Mouse (Mus musculus) ES-E14 (cell line): Measurements from ENCODE around the gene Ddx11. TPM values are rescaled to one million over a fixed set of nuclear protein-coding genes. Genes with fewer than 3 reads are reported as not detected.

Source experiments
- DNase-seq: peaks from one replicate; pipeline ENCODE4 v3.0.0-alpha.2; 2013; ENCODE audit warnings: low read depth, low spot score
- H3K27ac ChIP-seq: 2 replicates; pipeline ENCODE4 v1.5.1; 2012; ENCODE audit warnings: low read depth, mild to moderate bottlenecking, low read length, moderate library complexity, mixed read lengths; ENCODE audit not compliant: poor library complexity, insufficient read depth, severe bottlenecking
- H3K36me3 ChIP-seq: 2 replicates; pipeline ENCODE4 v1.6.1; 2012; ENCODE audit warnings: mild to moderate bottlenecking, low read length, moderate library complexity, mixed read lengths; ENCODE audit not compliant: control insufficient read depth, poor library complexity, insufficient read depth, severe bottlenecking
- H3K4me1 ChIP-seq, 2 experiments: fragments of 150-350 bp in 1 of 2; sonication (generic) in 1 of 2; 2 replicates each; pipeline ENCODE4 v1.6.1; 2012; ENCODE audit warnings: low read length in 2 of 2, mild to moderate bottlenecking in 1 of 2, mixed read lengths in 1 of 2; ENCODE audit not compliant: control insufficient read depth in 2 of 2, insufficient read depth in 2 of 2, poor library complexity in 1 of 2
- H3K4me3 ChIP-seq, 2 experiments: fragments of 150-350 bp in 1 of 2; sonication (generic) in 1 of 2; 2 replicates each; pipeline ENCODE4 v1.5.1; 2012; ENCODE audit warnings: low read length in 2 of 2, low read depth in 1 of 2, mild to moderate bottlenecking in 1 of 2, mixed read lengths in 1 of 2; ENCODE audit not compliant: insufficient read depth in 1 of 2, poor library complexity in 1 of 2, severe bottlenecking in 1 of 2
- H3K9ac ChIP-seq: 2 replicates; pipeline ENCODE4 v1.6.1; 2012; ENCODE audit warnings: low read depth, mild to moderate bottlenecking, low read length, mixed read lengths; ENCODE audit not compliant: poor library complexity, insufficient read depth, severe bottlenecking
- H3K9me3 ChIP-seq: fragments of 150-350 bp; sonication (generic); 2 replicates; pipeline ENCODE4 v1.6.1; 2012; ENCODE audit warnings: low read depth, mild to moderate bottlenecking, low read length; ENCODE audit not compliant: control insufficient read depth, insufficient read depth
- CHD2 ChIP-seq: IDR thresholded peaks from 2 replicates; pipeline ENCODE4 v1.6.1; 2014; ENCODE audit warnings: mild to moderate bottlenecking, low read depth, low read length, inconsistent platforms
- HCFC1 ChIP-seq: IDR thresholded peaks from 2 replicates; pipeline ENCODE4 v1.6.1; 2012; ENCODE audit warnings: low read length, inconsistent platforms, borderline replicate concordance; ENCODE audit not compliant: insufficient read depth
- MAFK ChIP-seq: IDR thresholded peaks from 2 replicates; pipeline ENCODE4 v1.6.1; 2014; ENCODE audit warnings: mild to moderate bottlenecking, low read depth, low read length, inconsistent platforms; ENCODE audit not compliant: insufficient read depth
- ZC3H11A ChIP-seq: IDR thresholded peaks from 2 replicates; pipeline ENCODE4 v1.6.1; 2012; ENCODE audit warnings: low read depth, mild to moderate bottlenecking, inconsistent platforms, low read length, borderline replicate concordance
- ZNF384 ChIP-seq: IDR thresholded peaks from 2 replicates; pipeline ENCODE4 v1.6.1; 2012; ENCODE audit warnings: low read depth, low read length, inconsistent platforms
- in situ Hi-C, 2 experiments: fragments of 600-800 bp; cut with MboI; formaldehyde crosslinking; loops; one replicate each; pipeline ENCODE4 v1.15.1; 2025; ENCODE audit warnings: low sequenced_read_pairs in 2 of 2, inconsistent platforms in 1 of 2; ENCODE audit not compliant: unreplicated experiment in 2 of 2
- total RNA-seq: library from RNA; depleted of rRNA; stranded (reverse); fragments of 300-350 nt; gene quantifications from 2 replicates; pipeline ENCODE4 v1.2.3, GENCODE M21; 2012

Gene Ddx11
- total RNA-seq, 1 experiment = 56.1 TPM

DNA sequence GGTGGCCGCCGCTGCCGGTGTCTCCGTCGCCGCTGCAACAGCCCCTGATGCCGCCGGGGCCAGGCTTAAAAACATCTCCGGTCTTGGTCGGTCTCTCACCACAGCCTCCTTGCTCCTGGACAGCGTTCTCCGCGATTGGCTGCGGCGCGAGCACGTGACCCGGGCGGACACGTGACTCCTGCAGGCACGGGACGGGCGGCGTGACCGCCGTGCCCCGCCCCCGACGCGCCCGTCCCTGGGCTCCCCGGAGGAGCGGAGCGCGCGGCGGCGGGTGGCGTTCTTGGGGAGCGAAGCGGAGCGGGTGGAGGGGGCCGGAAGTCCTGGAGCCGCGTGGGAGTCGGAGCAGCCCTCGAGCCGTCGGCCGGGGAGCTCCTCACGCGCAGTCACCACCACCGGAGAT lies 46.4 kb upstream of the Ddx11 start, which contains the start of gene Ankrd12:
TSS of gene Ankrd12 (minus strand) at position 156 of the 400 bp plus-strand sequence.
- Histone ChIP-seq H3K36me3 (no peaks in the 10 kb centered on the region; the same call in 1 of the 2 replicates), H3K9me3 (no peaks in the 10 kb centered on the region), H3K4me1 (peaks cover 0 to 4% of the 10 kb centered on the region in 2 experiments; a peak in 2 of 4 replicates), H3K9ac (peak within 1 kb of the TSS; percentile 90), H3K27ac (peak within 1 kb of the TSS; percentile 73), H3K4me3 (peak within 1 kb of the TSS; percentile 89 to 97)
- DNase-seq = peak; percentile 86
- TF ChIP-seq HCFC1 (0 out of 2 replicates have a peak, but pooled peaks have one; percentile 27), MAFK (no peak)
- in situ Hi-C loops = no loop called here

DNA sequence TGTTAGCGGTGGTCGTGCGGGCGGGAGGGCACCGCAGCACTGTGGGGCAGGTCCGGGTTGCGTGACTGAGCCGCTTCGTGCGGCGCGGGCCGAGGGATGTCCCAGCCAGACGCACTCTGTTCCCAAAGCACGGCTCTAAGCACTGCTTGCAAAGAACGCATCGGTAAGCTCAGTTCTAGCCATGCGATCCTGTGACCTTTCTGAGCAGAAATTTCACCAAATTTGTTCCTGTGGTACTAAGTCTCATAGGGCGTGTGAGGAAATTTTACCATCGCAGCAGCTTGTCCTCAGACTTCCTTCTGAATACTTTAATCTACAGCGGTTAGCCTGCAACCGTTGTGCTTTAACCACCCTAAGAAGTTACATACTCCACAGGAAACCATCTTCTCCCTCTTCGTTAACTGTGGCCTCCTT lies 45.9 kb upstream of the Ddx11 start:
- in situ Hi-C loops = no loop called here
- no peak for DNase-seq
- peaks cover 0 to 4% of the 10 kb centered on the region in 2 experiments; a peak in 2 of 4 replicates for H3K4me1 ChIP-seq
- no peaks in the 10 kb centered on the region; the same call in 1 of the 2 replicates for H3K36me3 ChIP-seq
- H3K9ac ChIP-seq = peak overlapping the region; percentile 90
- H3K4me3 ChIP-seq = peak overlapping the region; percentile 89 to 97
- TF ChIP-seq ZNF384 (no peak), CHD2 (no peak), ZC3H11A (no peak), MAFK (no peak), HCFC1 (no peak)
- H3K27ac ChIP-seq = peak overlapping the region; percentile 73
- no peaks in the 10 kb centered on the region for H3K9me3 ChIP-seq

DNA sequence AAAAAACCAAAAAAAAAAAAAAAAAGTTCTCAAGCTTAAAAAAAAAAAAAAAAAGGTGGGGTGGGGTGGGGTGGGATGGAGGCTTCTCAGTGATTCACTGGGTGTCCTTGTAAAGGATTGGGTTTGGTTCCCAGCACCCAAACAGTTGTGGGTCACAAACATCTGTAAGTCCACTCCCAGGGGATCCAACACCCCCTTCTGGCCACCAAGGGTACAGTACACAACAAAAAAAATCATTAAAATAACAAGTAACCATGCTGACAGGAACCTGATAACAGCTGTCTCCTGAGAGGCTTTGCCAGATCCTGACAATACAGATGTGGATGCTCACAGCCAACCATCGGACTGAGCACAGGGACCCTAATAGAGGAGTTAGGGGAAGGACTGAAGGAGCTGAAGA lies 38.8 kb upstream of the Ddx11 start:
- DNase-seq = no peak
- H3K36me3 ChIP-seq = no peaks in the 10 kb centered on the region; the same call in none of the 2 replicates
- in situ Hi-C loops = no loop called here

DNA sequence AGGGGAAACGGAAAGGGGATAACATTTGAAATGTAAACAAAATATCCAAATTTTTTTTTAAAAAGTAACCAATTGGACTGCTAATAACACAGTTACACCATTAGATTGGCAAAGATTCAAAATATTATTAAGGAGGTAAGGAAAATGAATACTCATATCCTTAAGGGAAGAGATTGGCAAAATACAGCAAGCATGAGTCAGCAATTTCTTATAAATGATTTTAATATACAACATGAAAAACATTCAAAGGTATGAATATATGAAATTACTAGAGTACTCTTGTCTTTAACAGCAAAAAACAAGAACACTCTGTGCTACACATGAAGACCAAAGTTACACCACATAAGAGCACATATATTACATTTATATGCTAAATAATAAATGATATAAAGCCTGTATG lies 38.3 kb upstream of the Ddx11 start:
- H3K4me3 ChIP-seq = no peak overlapping the region
- H3K27ac ChIP-seq = no peak overlapping the region
- no peaks in the 10 kb centered on the region; the same call in none of the 2 replicates for H3K36me3 ChIP-seq
- no peak overlapping the region for H3K9ac ChIP-seq
- H3K9me3 ChIP-seq = no peaks in the 10 kb centered on the region
- no peak for DNase-seq
- no peak for TF ChIP-seq ZNF384
- TF ChIP-seq MAFK = peak; percentile 66
- in situ Hi-C loops = no loop called here
- no peaks in the 10 kb centered on the region; a peak in 1 of 4 replicates for H3K4me1 ChIP-seq

More for the DNA sequence above, 38.8 kb upstream of the Ddx11 start:
- Histone ChIP-seq H3K4me3 (no peak overlapping the region), H3K9me3 (no peaks in the 10 kb centered on the region), H3K27ac (no peak overlapping the region), H3K9ac (no peak overlapping the region), H3K4me1 (no peaks in the 10 kb centered on the region; a peak in 1 of 4 replicates)
- TF ChIP-seq ZC3H11A (no peak), ZNF384 (peak; percentile 82), HCFC1 (no peak), CHD2 (no peak), MAFK (no peak)

DNA sequence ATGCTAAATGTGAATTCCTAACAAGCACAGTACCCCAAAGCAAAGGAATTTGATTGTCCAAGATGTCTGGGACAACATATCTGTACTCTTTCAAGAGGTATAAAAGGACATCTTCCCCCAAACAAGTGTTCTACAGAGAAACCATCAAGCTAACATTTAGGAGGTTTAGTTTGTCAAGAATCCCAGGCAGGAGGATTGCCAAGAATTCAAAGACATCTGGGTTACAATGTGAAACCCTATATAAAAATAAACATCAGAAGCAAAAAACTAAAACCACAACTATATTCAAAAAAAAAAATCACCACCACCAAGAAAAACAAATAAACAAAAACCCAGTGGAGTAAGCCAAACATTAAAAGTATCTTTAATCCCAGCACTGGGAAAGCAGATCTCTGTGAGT lies 33.1 kb upstream of the Ddx11 start:
- Histone ChIP-seq H3K27ac (no peak overlapping the region), H3K36me3 (no peaks in the 10 kb centered on the region; the same call in none of the 2 replicates), H3K4me3 (no peak overlapping the region), H3K4me1 (peaks cover 0 to 2% of the 10 kb centered on the region in 2 experiments; a peak in 3 of 4 replicates), H3K9me3 (no peaks in the 10 kb centered on the region), H3K9ac (no peak overlapping the region)
- TF ChIP-seq CHD2 = no peak
- no peak for TF ChIP-seq HCFC1
- TF ChIP-seq ZC3H11A = no peak
- no peak for TF ChIP-seq MAFK
- TF ChIP-seq ZNF384 = no peak
- no peak for DNase-seq
- in situ Hi-C loops = no loop called here
